Mouse (Mus musculus) adrenal gland, postnatal 25 days (tissue): ENCODE data around the gene Birc2. TPM values are rescaled to one million over a fixed set of nuclear protein-coding genes. Genes with fewer than 3 reads are reported as not detected.
A peak's percentile ranks its signal among the peaks of the same experiment; 100 is the strongest.

Experiments
- DNase-seq: peaks from one replicate; pipeline ENCODE4 v3.0.0; 2021; ENCODE audit warnings: mixed read lengths
- total RNA-seq: library from RNA; stranded (reverse); gene quantifications from 2 replicates; pipeline ENCODE4 v1.2.3, GENCODE M21; 2021

Birc2 gene
- total RNA-seq, 1 experiment from 2014 or later = 72.9 TPM

DNA sequence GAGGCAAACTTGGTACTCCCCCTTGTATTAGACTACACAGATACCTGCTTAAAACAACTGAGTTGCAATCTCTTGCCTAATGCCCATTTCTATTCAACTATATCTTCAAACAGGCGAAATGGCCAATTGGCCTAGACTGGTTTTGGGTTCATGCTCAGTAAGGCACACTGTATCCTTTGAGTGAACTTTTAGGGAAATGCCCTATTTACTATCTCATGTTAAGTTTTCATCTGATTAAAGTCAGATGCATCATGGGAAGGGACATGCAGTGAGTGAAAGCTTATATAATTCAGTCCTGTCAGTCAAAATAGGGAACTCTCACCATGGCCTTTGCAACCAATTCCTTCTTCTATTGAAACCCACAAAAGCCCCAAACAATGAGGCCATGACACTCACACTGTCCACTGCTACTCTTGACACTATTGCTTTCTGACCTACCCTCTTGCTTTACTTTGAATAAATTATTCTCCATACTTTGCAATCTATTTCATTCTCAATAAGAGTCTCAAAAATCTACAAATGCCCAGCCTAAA is 9.9 kb upstream of the Birc2 start:
- DNase-seq = no peak

DNA sequence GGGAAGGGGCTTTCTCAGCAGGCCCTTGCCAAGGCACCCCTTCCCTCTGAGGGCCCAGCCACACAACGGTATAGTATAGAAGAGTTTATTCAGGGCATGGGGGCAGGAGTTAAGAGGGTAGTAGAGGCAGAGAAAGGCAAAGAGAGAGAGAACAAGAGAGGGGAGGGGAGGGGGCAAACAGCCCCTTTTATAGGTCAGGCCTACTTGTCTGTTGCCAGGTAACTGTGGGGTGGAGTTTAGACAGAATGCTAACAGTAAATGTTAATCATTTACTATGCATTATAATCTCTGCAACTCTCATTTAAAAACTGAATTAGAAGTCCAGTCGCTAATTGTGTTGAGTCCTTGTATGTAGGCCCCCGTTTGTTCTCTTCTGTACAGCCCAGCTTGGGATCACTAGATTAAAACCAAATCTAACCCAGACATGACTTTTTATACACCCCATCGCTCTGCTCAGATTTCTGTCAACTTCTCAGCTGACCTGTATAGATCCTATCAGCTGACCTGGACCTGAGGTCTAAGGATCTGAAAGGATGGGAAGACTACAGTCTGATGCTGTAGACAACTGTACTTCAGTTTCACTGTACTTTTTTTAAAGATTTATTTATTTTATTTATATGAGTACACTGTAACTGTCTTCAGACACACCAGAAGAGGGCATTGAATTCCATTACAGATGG is 8.5 kb upstream of the Birc2 start:
- DNase-seq = no peak

DNA sequence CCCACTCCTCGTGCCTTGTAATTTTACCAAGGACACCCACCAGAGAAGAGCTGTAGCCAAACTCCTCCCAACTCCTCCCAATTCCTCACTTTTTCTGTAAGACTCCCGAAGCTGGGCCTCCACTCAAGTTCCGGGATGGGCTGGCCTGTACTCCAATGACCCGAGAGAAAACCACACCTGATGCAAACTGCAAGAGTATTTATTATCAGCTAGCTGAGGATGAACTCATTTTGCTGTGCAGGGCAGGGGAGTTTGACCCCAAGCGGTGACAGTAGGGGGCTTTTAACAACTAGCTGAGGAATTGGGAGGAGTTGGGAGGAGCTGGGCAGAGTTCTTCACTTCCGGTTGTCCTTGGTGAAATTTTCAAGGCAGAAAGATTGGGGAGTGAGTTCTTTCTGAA is 4.4 kb upstream of the Birc2 start:
- DNase-seq = peak; percentile 31

DNA sequence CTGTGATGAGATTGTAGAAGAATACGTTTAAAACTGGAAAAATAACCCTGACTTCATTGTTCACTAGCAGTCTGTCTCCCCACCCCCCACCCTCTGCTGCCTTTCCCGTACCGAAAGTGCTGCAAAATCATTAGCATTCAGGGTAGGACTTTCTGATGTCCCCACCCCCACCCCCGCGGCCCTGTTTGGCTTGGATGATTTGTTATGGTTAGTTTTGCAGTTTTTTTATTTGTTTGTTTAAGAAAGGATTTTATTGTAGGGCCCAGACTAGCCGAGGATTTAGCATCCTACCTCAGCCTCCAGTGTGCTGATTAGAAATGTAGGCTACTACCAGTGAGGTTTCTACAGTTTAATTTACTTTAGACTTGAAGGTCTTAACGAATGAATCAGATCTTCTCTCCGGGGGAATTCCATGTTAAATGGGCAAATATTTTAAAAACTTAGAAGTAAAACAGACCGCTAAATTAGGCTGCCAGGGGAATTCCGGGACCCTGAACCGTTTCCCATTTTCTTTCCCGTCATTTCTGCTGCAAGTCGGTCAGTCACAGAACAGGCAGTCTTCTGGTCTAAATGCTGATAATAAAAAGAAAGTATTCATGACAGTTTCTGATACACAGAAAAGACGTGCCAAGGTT is 1.1 kb upstream of the Birc2 start:
- no peak for DNase-seq

DNA sequence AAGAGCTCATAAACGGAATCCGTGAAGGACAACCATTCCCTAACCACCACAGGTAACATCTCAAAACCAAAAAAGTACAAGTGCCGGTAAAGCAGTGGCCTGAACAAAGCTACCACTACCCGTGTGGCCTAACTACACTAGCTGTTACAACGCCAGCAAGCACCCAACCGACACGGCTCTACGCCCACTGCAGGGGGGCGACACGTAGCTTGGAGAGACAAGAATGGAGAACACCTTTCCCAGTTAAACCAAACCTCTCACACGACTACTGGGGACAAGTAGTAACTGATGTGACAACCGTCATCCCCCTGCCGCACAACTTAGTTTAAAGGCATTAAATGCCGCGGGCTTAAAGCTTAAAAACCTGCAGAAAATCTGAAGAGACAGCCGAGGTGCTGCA is 533 bp downstream of the Birc2 start:
- DNase-seq = peak; percentile 32

DNA sequence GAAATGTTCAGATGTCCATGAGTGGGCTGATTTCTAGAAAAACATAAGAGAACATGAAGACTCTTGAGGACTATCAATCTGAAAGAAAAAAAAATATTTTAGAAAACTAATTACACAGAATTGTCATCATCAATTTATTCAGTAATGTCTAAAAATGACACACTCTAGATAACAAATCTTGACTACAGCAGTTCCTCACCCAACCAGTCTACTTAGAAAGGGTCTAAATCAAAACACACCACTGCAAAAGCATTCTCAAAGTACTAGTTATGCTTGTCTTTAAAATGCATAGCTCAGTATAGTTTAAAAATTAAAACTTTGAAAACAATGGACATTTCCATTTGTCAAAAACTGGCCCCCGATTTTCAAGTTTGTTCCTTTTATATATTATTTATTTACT is 1.6 kb downstream of the Birc2 start:
- DNase-seq = no peak

DNA sequence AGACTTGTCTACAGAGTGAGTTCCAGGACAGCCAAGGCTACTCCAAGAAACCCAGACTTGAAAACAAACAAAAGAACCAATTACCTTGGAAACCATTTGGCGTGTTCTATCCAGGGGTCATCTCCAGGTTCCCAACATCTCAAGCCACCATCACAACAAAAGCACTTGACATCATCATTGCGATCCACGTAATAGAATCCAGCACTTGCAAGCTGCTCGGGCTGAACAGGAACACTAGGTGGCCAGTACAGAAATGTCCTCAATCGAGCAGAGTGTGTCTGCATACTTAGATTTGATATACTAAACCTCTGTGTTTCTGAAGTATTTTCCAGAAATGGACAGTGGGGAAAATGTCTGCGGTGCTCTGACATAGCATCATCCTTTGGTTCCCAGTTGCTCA is 3.4 kb downstream of the Birc2 start:
- no peak for DNase-seq

DNA sequence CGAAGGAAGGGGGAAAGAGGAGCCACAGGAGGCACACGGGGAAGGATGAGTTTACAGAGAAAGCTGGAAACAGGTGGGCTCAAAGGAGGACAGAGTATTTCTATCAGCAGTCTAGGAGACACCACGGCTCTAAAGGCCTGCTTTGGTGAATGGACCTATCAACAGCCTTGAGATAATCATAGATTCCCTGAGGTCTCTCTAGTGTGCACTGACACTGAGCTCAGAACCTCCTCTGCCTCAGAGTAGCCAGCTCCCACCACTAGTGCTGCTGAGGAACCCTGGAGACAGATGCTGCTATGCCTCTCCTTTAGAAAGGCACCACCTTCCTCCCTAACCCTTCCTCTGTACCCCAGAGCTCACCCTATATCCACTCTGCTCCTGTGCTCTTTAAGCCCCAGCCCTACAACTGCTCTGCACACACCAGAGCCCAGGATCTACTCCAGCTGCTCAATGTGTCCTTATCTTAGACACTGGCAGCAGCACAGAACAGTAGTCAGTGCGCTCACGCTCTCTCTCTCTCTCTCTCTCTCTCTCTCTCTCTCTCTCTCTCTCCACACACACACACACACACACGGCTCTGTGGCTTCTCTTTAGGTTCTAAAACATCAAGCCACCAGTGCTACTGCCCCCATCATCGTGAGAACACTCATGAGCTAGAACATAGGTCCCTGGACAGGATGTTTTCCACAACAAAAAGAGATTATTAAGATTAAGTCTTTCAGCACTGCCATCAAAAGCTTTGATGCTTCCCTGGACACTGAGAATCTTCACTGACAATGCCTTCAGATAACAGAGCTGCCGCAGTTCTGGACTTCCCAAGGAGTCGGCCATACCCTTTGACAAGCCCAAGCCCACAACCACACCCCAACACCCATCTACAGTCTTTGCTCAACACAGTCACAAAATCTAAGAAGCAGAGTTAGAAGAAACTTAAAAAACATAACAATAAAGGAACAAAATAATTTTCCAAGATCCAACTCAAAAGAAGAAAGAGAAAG is 7.0 kb downstream of the Birc2 start:
- DNase-seq = no peak

DNA sequence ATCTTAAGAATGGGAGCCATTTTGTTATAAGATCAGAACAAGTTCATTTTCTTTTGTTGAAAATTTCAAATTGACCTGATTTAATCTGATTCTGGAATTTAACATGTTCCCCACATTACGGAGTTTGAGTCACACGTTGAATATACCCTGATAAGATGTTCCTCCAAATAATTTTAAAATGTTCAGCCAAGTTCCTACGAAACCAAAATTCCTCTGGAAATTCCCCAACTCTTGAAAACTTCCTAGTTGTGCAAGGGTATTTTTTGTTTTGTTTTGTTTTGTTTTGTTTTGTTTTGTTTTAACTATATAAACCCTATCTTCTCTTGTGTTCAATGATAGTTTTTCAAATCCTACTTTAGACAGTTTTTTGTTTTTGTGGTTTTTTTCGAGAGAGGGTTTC is 8.2 kb downstream of the Birc2 start:
- DNase-seq = no peak

DNA sequence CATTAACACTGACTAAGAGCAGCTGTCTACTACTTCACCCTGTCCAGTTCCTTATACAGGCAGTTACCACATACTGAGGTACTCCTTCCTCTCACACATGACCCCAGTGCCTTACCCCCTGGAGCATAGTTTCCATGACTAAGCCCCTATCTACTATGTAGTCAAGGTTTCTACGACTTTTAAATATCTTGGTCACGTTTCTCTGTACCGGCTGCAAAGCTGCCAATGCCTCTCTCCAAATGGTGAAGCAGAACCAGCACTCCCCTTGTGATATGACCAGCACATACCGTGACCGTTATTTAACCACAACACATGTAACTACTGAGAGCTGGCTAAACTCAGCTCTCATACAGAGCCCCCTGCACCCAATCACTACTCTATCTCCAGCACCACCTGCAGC is 11.9 kb downstream of the Birc2 start:
- DNase-seq = no peak

DNA sequence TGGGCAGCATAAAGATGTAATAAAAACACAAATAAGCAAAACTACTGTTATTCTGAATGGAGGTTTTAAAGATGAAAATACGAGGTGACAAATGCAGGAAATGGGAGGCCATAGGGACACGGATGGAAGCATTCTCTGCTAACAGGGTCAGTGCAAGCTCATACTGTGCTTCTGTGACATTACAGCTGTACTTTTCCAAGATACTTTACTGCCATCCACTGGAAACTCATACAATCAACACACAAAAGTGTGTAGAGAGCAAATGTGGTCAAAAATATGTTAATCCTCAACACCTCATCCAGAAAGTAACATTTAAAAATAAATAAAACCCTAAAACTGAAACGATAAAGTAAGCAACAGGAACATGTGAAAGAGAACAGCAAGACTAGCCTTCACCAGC is 14.1 kb downstream of the Birc2 start:
- no peak for DNase-seq

DNA sequence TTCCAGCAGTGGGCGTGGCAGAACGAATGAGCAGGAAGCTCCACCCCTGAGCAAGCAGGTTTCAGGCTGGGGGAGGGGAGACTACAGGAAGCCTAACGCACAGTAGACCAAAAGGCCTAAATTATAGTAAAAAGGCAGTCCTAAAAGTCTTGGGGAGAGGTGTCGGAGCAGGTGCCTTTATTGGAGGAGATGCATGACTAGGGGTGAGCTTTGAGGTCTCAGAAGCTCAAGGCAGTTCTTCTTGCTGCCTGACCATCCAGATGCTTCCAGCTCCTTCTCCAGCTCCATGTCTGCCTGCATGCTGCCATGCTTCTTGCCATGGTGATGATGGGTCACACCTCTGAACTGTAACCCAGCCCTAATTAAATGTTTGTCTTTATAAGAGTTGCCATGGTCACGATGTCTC is 31.8 kb downstream of the Birc2 start:
- no peak for DNase-seq

DNA sequence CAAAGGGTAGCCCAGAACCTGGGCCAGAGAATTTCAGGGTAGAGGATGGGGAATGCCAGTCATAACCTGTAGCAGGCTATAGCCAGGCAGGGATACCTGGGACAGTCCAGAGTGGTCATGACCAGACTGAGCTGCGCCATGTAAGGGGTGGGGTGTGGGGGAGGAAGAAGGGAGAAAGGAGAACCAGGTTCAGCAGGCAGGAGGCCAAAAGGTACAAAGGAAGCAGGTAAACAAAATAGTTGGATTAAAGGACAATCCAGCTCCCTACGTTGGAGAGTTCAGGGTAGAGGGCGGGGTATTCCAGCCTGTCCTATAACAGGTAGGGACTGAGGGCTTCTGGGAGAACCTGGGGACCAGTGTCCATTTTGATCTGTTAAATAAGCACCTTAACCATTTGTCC is 38.3 kb downstream of the Birc2 start:
- no peak for DNase-seq

DNA sequence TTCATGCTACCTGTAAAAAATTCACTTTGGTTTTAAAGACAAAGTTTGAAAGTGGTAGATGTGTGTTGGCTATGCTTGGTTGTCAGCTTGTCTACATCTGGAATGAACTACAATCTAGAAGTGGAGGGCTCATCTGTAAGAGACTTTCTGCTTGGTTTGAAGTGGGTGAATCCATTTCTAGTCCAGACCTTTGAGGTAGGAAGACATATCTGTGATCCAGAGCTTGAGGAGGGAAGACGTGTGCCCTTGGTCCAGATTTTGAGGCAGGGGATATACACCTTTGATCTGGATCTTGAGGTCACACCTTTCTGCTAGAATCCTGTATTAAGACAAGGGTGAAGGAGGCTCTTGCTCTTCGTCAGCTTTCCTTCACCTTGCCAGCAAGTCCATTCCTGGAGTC is 39.3 kb downstream of the Birc2 start:
- DNase-seq = no peak

DNA sequence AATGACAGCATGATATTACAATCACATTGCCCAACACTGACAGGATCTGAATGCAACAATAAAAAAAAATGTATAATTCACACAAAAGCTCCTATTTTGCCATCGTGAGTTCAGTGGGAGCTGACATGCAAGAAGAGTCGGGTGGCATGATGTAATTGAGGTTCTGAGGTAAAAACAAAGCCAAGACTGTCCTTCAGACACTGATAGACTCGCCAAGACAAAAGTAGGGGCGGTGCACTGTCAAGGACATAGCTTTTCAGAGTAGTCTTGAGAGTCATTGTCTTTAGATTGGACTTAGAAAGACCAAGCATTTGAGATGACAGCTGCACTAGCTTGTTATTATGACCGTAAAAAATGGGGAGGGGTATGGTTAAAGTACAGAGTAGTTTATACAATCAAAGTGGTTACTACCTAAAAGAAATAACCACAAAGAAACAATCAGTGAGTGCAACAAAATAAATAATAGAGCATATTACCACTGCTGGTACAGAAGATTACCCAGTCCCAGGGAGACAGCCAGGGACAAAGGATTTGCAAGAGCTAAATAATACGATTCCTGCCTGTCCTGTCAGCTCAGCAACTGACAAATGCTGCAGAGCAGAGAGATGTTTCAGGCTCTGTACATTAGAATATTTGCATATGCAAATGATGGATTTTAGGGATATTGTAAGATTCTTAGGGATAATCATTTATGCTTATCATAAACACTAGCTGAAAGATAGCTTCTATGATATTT is 40.6 kb downstream of the Birc2 start:
- DNase-seq = no peak

DNA sequence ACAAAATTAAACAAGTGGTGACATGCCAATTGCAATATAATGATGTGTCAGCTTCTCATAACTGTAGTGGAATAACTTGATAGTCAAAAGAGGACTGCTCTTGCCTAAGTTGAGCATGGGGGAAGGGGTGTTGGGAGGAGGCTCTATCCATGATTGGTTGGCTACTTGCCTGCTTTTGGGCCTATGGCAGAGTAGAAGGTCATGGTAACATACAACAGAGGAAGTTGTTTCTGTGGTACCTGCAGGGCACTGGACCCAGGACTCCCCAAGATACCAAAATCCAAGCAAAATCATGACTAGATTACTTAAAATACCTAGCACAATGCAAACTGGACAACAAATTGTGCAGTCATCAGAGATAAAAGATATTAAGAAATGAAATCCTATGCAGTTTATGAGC is 41.3 kb downstream of the Birc2 start:
- no peak for DNase-seq

DNA sequence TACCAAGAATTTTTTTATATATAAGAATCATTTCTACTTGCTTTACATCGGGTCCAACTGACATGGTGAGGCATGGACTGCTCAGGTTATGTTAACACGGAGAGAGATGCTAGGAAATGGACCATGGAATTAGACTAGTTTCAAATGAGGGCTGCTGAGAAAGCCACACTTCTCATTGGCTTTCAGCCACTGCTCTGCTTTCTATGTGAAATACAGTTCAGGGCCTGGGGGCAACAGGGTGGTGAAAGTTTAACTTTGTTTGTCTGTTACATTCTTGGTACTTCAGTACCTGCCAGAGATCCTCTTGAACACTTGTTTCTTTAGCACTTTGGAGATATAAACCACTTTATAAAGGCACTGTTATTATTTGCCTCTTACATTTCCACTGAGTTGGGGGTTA is 43.3 kb downstream of the Birc2 start:
- no peak for DNase-seq

DNA sequence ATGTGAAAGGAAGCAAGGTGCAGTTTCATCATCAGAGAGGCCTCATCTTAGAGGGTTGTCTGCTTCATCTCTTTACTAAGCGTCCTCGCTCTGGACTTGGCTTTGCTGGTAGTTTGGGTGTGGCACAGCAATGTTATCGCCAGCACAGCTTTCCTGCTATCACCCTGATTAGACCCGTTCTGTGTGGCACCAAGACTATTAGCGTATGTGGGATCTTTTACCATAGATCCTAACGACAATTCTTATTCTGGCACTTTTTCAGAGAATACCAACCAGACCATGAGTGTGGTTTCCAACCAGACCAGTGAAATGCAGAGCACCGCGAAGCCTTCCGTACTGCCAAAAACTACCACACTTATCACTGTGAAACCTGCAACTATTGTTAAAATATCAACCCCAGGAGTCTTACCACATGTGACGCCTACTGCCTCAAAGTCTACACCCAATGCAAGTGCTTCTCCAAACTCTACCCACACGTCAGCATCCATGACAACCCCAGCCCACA is 46.2 kb downstream of the Birc2 start:
- DNase-seq = no peak

DNA sequence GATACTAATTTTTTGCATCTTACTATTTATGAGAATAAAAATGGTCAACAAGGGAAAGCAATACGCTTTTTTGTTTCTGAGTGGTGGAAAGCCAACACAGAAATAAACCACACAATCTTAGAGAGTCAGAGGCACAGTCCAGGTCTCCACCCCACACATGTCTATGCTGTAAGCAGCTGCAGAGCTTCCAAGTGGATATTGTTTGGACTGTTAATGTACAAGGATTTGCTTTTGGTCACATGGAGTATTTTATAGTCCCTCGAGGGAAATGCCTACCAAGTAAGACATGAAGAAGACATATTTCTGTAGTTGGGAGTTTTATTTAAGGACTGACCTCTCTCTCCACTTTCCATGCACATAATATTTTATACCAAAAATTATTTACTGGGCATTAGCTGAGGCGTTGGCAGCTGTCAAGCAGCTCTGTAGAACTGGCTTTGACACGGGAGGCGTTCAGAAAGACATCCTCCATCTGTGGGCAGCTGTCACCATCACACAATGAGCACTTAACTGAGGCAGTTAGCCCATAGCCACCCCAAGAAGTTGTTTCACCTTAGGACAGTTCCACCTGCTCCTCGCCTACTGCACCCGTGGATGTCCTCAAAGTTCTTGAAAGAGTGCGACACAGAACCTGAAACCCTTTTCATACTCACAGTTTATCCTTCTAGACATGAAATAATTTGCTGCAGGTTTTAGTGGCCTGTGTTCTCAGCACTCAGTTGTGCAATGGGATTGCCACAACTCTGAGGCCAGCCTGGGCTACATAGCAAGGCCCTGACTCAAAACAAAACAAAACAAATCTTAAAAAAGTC is 46.9 kb downstream of the Birc2 start:
- DNase-seq = no peak

DNA sequence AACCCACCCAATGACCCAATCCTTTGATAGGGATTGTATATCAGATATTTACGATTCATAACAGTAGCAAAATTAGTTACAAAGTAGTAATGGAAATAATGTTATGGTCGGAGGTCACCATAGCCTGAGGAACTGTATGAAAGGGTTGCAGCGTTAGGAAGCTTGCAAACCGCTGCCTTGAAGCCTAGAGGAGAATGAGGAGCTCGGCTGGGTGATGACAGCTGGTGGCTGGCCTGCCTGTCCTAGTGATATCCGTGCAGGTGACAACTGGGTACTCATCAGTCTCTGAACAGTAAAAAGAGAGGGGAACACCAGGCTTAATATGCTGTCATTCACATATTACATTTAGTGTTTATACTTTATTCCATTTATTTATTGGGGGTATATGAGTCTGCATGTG is 48.5 kb downstream of the Birc2 start:
- no peak for DNase-seq

DNA sequence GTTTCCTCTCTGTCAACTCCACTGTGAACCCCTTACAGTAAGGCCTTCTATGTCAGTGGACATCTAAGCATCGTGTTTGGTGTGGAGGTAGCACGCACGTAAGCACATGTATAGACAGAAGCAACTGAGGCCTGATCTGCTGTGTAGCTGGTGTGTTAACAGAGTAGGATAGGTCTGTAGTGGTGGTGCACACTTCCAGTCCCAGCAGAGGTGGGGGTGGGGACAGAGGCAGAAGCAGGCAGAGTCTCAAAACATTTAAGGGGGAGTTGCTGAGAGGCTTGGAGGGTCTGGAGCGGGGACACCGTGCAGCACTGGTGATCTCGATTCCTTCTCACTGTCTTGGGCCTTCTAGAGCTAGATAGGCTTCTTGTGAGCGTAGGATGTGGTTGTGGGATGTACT is 50.8 kb downstream of the Birc2 start:
- DNase-seq = no peak
